Mouse (Mus musculus): Measurements from ENCODE around the gene Ccdc85c. TPM values are rescaled to one million over a fixed set of nuclear protein-coding genes. Genes with fewer than 3 reads are reported as not detected.

Ccdc85c gene
- polyA plus RNA-seq, 1 experiment, result 22.5 TPM

DNA sequence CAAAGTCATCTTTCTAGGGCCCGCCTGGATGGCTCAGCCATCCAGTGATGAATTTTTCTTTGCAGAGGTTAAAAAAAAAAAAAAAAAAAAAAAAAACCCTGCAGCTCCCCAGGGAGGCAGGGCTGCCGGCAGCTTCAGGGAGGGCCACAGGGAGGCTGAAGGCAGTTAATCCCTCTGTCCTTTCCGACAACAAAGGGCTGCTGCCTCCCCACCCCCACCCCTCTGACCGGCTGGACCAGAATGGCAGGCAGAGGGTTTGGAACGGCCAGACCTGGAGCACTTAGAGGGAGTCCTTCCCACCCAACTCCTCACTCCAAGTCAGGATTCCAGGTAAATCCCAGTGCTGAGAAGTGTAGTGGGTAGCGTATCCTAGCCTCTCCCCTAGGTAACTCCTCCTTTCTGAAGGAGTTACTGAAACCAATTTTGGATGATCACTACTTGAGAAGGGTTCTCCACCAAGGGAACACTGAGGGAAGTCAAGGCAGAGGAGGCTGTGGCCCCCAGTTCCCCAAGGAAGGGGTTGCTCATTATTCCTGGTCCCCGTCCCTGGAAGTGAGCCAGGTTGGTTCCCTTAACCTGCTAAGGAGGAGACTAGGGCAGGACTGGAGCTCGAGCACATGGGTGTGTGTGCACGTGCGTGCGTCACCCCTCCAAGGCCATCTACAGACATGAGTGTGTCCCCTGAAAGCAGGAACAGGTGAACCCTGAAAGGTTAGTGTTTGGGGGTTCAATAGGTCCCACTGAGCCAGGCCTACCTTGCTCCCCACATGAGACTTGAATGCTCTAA lies 10.2 kb upstream of the Ccdc85c start:
- WGBS, result 45% methylated on average over 11 of the region's 11 CpGs
- no peak overlapping the region for H3K4me3 ChIP-seq (replicated peaks; ENCODE audit: extremely low read depth, low read depth, low read length)
- DNase-seq, result no peak
- no peak for TF ChIP-seq POLR2A (IDR thresholded peaks at IDR 0.05; ENCODE audit: borderline replicate concordance, extremely low read depth, low read depth, low read length)
- TF ChIP-seq CTCF (IDR thresholded peaks at IDR 0.05; ENCODE audit: insufficient read depth, low read length), result no peak
- no peaks in the 10 kb centered on the region for H3K4me1 ChIP-seq (ENCODE audit: control insufficient read depth, insufficient read depth, low read length)

- no peak for DNase-seq
- TF ChIP-seq CTCF (IDR thresholded peaks at IDR 0.05; ENCODE audit: insufficient read depth, low read length) (no peak), POLR2A (IDR thresholded peaks at IDR 0.05; ENCODE audit: borderline replicate concordance, extremely low read depth, low read depth, low read length) (no peak)
- WGBS, result 52% methylated on average over 14 of the region's 14 CpGs
- H3K4me1 ChIP-seq (ENCODE audit: control insufficient read depth, insufficient read depth, low read length), result no peaks in the 10 kb centered on the region
- H3K4me3 ChIP-seq (replicated peaks; ENCODE audit: extremely low read depth, low read depth, low read length), result no peak overlapping the region
Measured at GRCm38 (mm10) chr12:108284455-108285224, 9.4 kb upstream of the Ccdc85c start.

DNA sequence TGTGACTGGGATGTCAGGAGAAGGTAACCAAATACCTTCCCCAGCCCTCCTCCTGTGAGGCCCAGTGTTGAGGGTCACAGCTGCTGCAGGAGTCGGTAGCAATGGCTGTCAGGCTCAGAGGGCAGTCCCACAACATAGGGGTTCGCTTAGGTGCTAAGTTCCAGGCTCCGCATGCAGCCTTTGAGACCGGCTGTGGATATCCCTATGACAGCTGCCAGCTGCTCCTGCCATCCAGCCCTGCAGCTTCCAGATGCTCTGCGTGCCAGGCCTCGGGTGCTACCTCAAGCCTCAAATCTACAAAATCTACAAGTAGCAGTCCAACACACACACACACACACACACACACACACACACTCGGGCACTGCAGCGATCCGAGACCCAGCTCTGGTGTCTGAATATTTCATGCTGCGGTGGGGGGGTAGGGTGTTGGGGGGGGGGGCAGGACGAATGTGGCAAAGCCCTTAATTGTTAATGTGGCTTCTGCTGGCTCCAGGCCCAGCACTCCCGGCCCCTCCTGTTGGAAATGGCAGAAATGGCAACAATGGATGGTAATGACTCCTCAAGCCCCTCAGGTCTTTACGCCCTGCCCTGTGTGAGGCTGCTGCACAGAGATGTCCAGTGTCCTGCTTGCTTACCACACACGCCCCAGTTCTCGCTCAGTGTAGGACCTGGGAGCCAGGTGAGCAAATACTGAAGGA lies 3.1 kb upstream of the Ccdc85c start:
- DNase-seq, result no peak
- TF ChIP-seq CTCF (IDR thresholded peaks at IDR 0.05; ENCODE audit: insufficient read depth, low read length) (no peak), POLR2A (IDR thresholded peaks at IDR 0.05; ENCODE audit: borderline replicate concordance, extremely low read depth, low read depth, low read length) (no peak)
- no peak overlapping the region for H3K4me3 ChIP-seq (replicated peaks; ENCODE audit: extremely low read depth, low read depth, low read length)
- 62% methylated on average over 15 of the region's 15 CpGs for WGBS
- H3K4me1 ChIP-seq (ENCODE audit: control insufficient read depth, insufficient read depth, low read length), result peaks cover 4% of the 10 kb centered on the region; the same call in 1 of the 2 replicates

DNA sequence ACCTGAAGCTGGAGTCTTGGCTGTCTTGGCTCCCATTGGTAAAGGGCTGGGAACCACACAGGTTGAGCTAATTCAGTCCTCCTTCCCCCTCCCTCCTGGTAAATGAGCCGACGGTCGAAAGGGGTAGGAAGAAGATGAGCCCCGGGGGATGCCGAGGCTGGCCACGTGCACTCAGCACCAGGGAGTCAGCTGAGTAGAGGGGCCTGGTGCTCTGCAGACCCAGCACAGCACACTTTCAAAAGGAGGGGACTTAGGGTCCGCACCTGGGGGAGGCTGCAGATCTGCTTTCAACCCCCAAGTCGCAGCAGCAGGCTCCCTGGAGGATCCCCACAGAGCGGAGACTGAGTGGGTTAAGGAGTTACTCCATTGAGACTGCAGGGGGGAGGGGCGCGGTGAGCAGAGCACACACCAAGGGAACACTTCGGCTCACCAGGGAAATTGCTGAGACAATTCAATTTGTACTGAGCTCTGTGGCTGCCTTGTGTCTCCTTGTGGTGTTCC lies 2.2 kb upstream of the Ccdc85c start:
- TF ChIP-seq POLR2A (IDR thresholded peaks at IDR 0.05; ENCODE audit: borderline replicate concordance, extremely low read depth, low read depth, low read length), result no peak
- no peak for TF ChIP-seq CTCF (IDR thresholded peaks at IDR 0.05; ENCODE audit: insufficient read depth, low read length)
- 44% methylated on average over 12 of the region's 12 CpGs for WGBS
- Histone ChIP-seq H3K4me3 (replicated peaks; ENCODE audit: extremely low read depth, low read depth, low read length) (no peak overlapping the region), H3K4me1 (ENCODE audit: control insufficient read depth, insufficient read depth, low read length) (peaks cover 6% of the 10 kb centered on the region)
- no peak for DNase-seq

- WGBS, result 2% methylated on average over 47 of the region's 47 CpGs
- no peak for TF ChIP-seq POLR2A (IDR thresholded peaks at IDR 0.05; ENCODE audit: borderline replicate concordance, extremely low read depth, low read depth, low read length)
- no peak for TF ChIP-seq CTCF (IDR thresholded peaks at IDR 0.05; ENCODE audit: insufficient read depth, low read length)
- H3K4me3 ChIP-seq (replicated peaks; ENCODE audit: extremely low read depth, low read depth, low read length), result peak overlapping the region; percentile 79
- DNase-seq, result peak; percentile 69
- peaks cover 12% of the 10 kb centered on the region for H3K4me1 ChIP-seq (ENCODE audit: control insufficient read depth, insufficient read depth, low read length)
Measured at GRCm38 (mm10) chr12:108275920-108276822, 946 bp upstream of the Ccdc85c start.

DNA sequence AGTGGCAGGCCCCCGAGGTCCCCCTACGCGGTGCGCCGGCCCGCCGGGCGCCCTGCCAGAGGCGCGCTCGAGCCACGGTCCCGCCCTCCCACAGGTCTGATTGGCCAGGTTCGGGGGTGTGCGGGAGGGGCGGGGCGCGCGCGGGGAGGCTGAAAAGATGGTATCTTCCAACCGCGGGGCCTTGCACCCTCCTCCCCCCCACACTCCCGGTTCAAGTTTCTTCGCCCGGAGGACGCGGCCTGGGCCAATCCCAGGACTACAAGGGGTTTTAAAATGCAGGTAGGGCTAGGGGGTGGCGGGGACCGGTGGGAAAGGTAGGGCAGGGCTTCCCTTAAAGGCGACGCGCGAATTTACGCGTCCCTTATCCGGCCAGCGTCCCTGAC lies 274 bp upstream of the Ccdc85c start:
- 2% methylated on average over 36 of the region's 37 CpGs for WGBS
- Histone ChIP-seq H3K4me3 (replicated peaks; ENCODE audit: extremely low read depth, low read depth, low read length) (peak overlapping the region; percentile 79), H3K4me1 (ENCODE audit: control insufficient read depth, insufficient read depth, low read length) (peaks cover 14% of the 10 kb centered on the region)
- TF ChIP-seq POLR2A (IDR thresholded peaks at IDR 0.05; ENCODE audit: borderline replicate concordance, extremely low read depth, low read depth, low read length) (peak; percentile 39; the same call in 1 of the 2 replicates), CTCF (IDR thresholded peaks at IDR 0.05; ENCODE audit: insufficient read depth, low read length) (no peak)
- peak; percentile 96 for DNase-seq

GRCm38 (mm10) chr12:108274313-108274595 lies 971 bp downstream of the Ccdc85c start:
- WGBS, result 2% methylated on average over 35 of the region's 35 CpGs
- DNase-seq, result no peak
- Histone ChIP-seq H3K4me3 (replicated peaks; ENCODE audit: extremely low read depth, low read depth, low read length) (peak overlapping the region; percentile 69), H3K4me1 (ENCODE audit: control insufficient read depth, insufficient read depth, low read length) (peaks cover 19% of the 10 kb centered on the region)
- TF ChIP-seq POLR2A (IDR thresholded peaks at IDR 0.05; ENCODE audit: borderline replicate concordance, extremely low read depth, low read depth, low read length) (no peak), CTCF (IDR thresholded peaks at IDR 0.05; ENCODE audit: insufficient read depth, low read length) (no peak)

GRCm38 (mm10) chr12:108273466-108274312 lies 1.5 kb downstream of the Ccdc85c start:
- peaks cover 19% of the 10 kb centered on the region for H3K4me1 ChIP-seq (ENCODE audit: control insufficient read depth, insufficient read depth, low read length)
- H3K4me3 ChIP-seq (replicated peaks; ENCODE audit: extremely low read depth, low read depth, low read length), result peak overlapping the region; percentile 69
- TF ChIP-seq CTCF (IDR thresholded peaks at IDR 0.05; ENCODE audit: insufficient read depth, low read length), result no peak
- TF ChIP-seq POLR2A (IDR thresholded peaks at IDR 0.05; ENCODE audit: borderline replicate concordance, extremely low read depth, low read depth, low read length), result no peak
- WGBS, result 14% methylated on average over 21 of the region's 21 CpGs
- no peak for DNase-seq
